Mouse (Mus musculus) hindbrain, embryonic 14.5 days (tissue): ENCODE results near the gene Pgs1. TPM values are rescaled to one million over a fixed set of nuclear protein-coding genes. Genes with fewer than 3 reads are reported as not detected.

Source experiments
- ATAC-seq: fragments of 200-750 bp; cut with Nextera tagmentation; 2 replicates; pipeline ENCODE4 v1.8.0; 2017; ENCODE audit warnings: moderate number of reproducible peaks, mild to moderate bottlenecking, moderate TSS enrichment, moderate library complexity; ENCODE audit not compliant: low FRiP score
- DNase-seq: peaks from one replicate; pipeline ENCODE4 v3.0.0-alpha.2; 2015; ENCODE audit warnings: low spot score
- H3K27ac ChIP-seq: fragments of 300-500 bp; sonication (generic); 2 replicates; pipeline ENCODE4 v1.5.1; 2014; ENCODE audit warnings: mild to moderate bottlenecking, moderate library complexity
- H3K27me3 ChIP-seq: fragments of 300-500 bp; sonication (generic); 2 replicates; pipeline ENCODE4 v1.6.1; 2014; ENCODE audit warnings: mild to moderate bottlenecking, low read length, mixed read lengths; ENCODE audit not compliant: control insufficient read depth, insufficient read depth
- H3K36me3 ChIP-seq: fragments of 300-500 bp; sonication (generic); replicated peaks from 2 replicates; pipeline ENCODE4 v1.6.1; 2014; ENCODE audit not compliant: control insufficient read depth, insufficient read depth
- H3K4me1 ChIP-seq: fragments of 300-500 bp; sonication (generic); replicated peaks from 2 replicates; pipeline ENCODE4 v1.6.1; 2014; ENCODE audit warnings: antibody characterized with exemption, low read length, mixed read lengths; ENCODE audit not compliant: control insufficient read depth, insufficient read depth
- H3K4me2 ChIP-seq: fragments of 300-500 bp; sonication (generic); replicated peaks from 2 replicates; pipeline ENCODE4 v1.6.1; 2014; ENCODE audit warnings: mild to moderate bottlenecking, moderate library complexity
- H3K4me3 ChIP-seq: fragments of 300-500 bp; sonication (generic); replicated peaks from 2 replicates; pipeline ENCODE4 v1.5.1; 2014; ENCODE audit warnings: mild to moderate bottlenecking, low read length
- H3K9ac ChIP-seq: fragments of 300-500 bp; sonication (generic); 2 replicates; pipeline ENCODE4 v1.6.1; 2014
- H3K9me3 ChIP-seq: fragments of 300-500 bp; sonication (generic); 2 replicates; pipeline ENCODE4 v1.6.1; 2016; ENCODE audit warnings: low read length; ENCODE audit not compliant: control insufficient read depth
- WGBS: fragments of 180-500 bp; shearing (Covaris S2); extraction: QIAGEN DNeasy Blood & Tissue Kit; methylation state at CpG from one replicate; pipeline ENCODE4 v1.1.7; 2014; 5-methylcytosine and 5-hydroxymethylcytosine counted together
- polyA plus RNA-seq: library from polyadenylated mRNA; unstranded; fragments of >200 nt; fragmentation: Nextera tagmentation; extraction: Ambion mirVana; gene quantifications from 2 replicates; pipeline ENCODE4 v1.2.1, GENCODE M21; 2014

The Pgs1 gene
- polyA plus RNA-seq, 1 experiment from 2014 or later, result 48.1 TPM

- WGBS, result 47% methylated on average over 2 of the region's 2 CpGs
- Histone ChIP-seq H3K27me3 (no peaks in the 10 kb centered on the region), H3K27ac (no peak overlapping the region), H3K9ac (no peak overlapping the region), H3K9me3 (no peaks in the 10 kb centered on the region), H3K4me2 (no peak overlapping the region), H3K36me3 (peaks cover 11% of the 10 kb centered on the region; the same call in 1 of the 2 replicates), H3K4me1 (0 out of 2 replicates have a peak, but pooled peaks cover 7% of the 10 kb centered on the region), H3K4me3 (no peak overlapping the region)
- ATAC-seq (no peak), DNase-seq (no peak)
These were observed 9.2 kb downstream of the Pgs1 start for GRCm38 (mm10) chr11:117995255-117995654.

DNA sequence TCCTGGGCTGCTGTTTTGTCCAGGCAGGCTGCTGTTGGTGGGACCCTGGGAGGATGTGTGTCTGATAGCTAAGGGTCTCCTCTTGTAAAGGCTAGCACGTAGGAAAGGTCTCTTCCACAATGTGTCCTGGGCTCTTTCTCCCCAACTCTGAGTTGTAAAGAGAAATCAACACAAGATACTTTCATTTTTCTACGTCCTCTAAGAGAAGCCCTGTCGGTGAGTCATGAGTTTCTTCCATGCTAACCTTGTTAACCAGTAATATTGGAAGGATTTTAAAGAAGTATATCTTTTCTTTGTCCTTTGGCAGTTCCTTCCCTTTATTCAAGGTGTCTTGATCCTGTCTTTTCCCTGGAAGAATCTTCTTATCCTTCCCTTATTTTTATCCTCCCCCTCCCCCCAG, 9.6 kb downstream of the Pgs1 start:
- Histone ChIP-seq H3K9ac (no peak overlapping the region), H3K36me3 (peaks cover 14% of the 10 kb centered on the region), H3K27me3 (no peaks in the 10 kb centered on the region), H3K27ac (no peak overlapping the region), H3K4me3 (no peak overlapping the region), H3K4me2 (no peak overlapping the region), H3K9me3 (no peaks in the 10 kb centered on the region), H3K4me1 (0 out of 2 replicates have a peak, but pooled peaks cover 7% of the 10 kb centered on the region)
- DNase-seq (no peak), ATAC-seq (no peak)
- 60% methylated on average over 3 of the region's 3 CpGs for WGBS

DNA sequence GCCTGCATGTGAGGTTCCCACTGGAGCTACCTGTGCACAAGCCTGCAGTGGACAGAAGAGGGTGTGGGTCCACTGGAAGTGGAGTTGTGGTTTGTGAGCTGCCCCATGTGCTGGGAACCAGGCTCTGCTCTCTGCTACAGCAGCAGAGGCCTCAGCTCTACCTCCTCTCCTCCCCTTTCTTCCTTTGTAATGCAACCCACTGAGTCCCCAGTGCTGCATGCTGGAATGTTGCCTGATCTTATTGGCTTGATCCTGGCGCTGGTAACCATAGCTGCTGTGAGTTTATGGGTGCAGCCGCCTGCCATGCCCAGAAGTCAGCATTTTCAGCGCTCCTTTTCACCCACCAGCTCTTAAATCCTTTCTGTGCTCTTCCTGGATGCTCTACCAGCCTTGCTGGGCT, 10.0 kb downstream of the Pgs1 start:
- H3K27ac ChIP-seq, result no peak overlapping the region
- DNase-seq, result no peak

DNA sequence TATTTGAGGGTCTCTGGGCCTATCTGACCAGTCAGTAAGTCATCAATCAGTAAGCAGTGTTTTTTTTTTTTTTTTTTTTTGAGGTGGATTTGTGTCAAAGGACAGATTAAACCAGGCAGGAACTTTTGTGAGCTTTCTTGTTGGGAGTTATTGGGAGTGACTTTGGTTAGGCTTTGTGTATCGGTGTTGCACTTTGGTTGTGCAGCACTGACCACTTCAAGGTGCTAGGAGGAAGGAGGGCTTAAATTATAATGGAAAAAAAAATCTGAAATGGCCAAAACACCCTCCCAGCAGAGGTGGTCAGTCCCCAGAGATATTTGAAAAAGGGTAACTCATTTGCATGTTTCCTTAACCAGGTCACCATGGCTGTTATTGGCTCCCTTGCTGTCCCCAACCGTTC, 11.0 kb downstream of the Pgs1 start:
- no peak for DNase-seq
- 94% methylated on average over 2 of the region's 2 CpGs for WGBS
- ATAC-seq, result no peak

More for the DNA sequence above, 10.0 kb downstream of the Pgs1 start:
- WGBS, result 17% methylated on average over 3 of the region's 3 CpGs
- Histone ChIP-seq H3K27me3 (no peaks in the 10 kb centered on the region), H3K36me3 (peaks cover 18% of the 10 kb centered on the region), H3K4me2 (no peak overlapping the region), H3K4me1 (0 out of 2 replicates have a peak, but pooled peaks cover 7% of the 10 kb centered on the region), H3K9ac (no peak overlapping the region), H3K4me3 (no peak overlapping the region), H3K9me3 (no peaks in the 10 kb centered on the region)
- ATAC-seq, result no peak

GRCm38 (mm10) chr11:117998356-117998755, 12.3 kb downstream of the Pgs1 start:
- WGBS, result 99% methylated on average over 4 of the region's 4 CpGs
- H3K9ac ChIP-seq, result no peak overlapping the region
- ATAC-seq (no peak), DNase-seq (no peak)
- H3K27me3 ChIP-seq, result no peaks in the 10 kb centered on the region
- H3K4me1 ChIP-seq, result 0 out of 2 replicates have a peak, but pooled peaks cover 7% of the 10 kb centered on the region
- no peak overlapping the region for H3K27ac ChIP-seq
- H3K4me3 ChIP-seq, result no peak overlapping the region
- H3K9me3 ChIP-seq, result no peaks in the 10 kb centered on the region
- peaks cover 40% of the 10 kb centered on the region for H3K36me3 ChIP-seq
- no peak overlapping the region for H3K4me2 ChIP-seq

More for the DNA sequence above, 11.0 kb downstream of the Pgs1 start:
- Histone ChIP-seq H3K4me3 (no peak overlapping the region), H3K9ac (no peak overlapping the region), H3K4me2 (no peak overlapping the region), H3K4me1 (0 out of 2 replicates have a peak, but pooled peaks cover 7% of the 10 kb centered on the region), H3K9me3 (no peaks in the 10 kb centered on the region), H3K27me3 (no peaks in the 10 kb centered on the region), H3K36me3 (peaks cover 28% of the 10 kb centered on the region), H3K27ac (no peak overlapping the region)

- WGBS, result 92% methylated on average over 6 of the region's 6 CpGs
- H3K27ac ChIP-seq, result no peak overlapping the region
- 0 out of 2 replicates have a peak, but pooled peaks cover 7% of the 10 kb centered on the region for H3K4me1 ChIP-seq
- no peak overlapping the region for H3K9ac ChIP-seq
- peaks cover 50% of the 10 kb centered on the region for H3K36me3 ChIP-seq
- H3K27me3 ChIP-seq, result no peaks in the 10 kb centered on the region
- no peak overlapping the region for H3K4me2 ChIP-seq
- ATAC-seq (no peak), DNase-seq (no peak)
- H3K9me3 ChIP-seq, result no peaks in the 10 kb centered on the region
- H3K4me3 ChIP-seq, result no peak overlapping the region
These were observed 13.3 kb downstream of the Pgs1 start for GRCm38 (mm10) chr11:117999260-117999934.

- 0 out of 2 replicates have a peak, but pooled peaks cover 1% of the 10 kb centered on the region for H3K4me1 ChIP-seq
- ATAC-seq, result no peak
- no peak overlapping the region for H3K27ac ChIP-seq
- 81% methylated on average over 1 of the region's 1 CpGs for WGBS
- H3K27me3 ChIP-seq, result no peaks in the 10 kb centered on the region
- H3K9ac ChIP-seq, result no peak overlapping the region
- H3K4me2 ChIP-seq, result no peak overlapping the region
- H3K36me3 ChIP-seq, result peaks cover 57% of the 10 kb centered on the region
- H3K4me3 ChIP-seq, result no peak overlapping the region
- H3K9me3 ChIP-seq, result no peaks in the 10 kb centered on the region
- DNase-seq, result no peak
These were observed 14.0 kb downstream of the Pgs1 start for GRCm38 (mm10) chr11:118000083-118000482.

- WGBS, result 95% methylated on average over 7 of the region's 7 CpGs
- no peaks in the 10 kb centered on the region for H3K9me3 ChIP-seq
These were observed 14.6 kb downstream of the Pgs1 start for GRCm38 (mm10) chr11:118000565-118001215.

GRCm38 (mm10) chr11:118003176-118003575, 17.1 kb downstream of the Pgs1 start:
- no peaks in the 10 kb centered on the region for H3K4me1 ChIP-seq
- no peak for ATAC-seq

More at GRCm38 (mm10) chr11:118000565-118001215, 14.6 kb downstream of the Pgs1 start:
- H3K36me3 ChIP-seq, result peaks cover 63% of the 10 kb centered on the region
- no peaks in the 10 kb centered on the region for H3K4me1 ChIP-seq
- ATAC-seq (no peak), DNase-seq (no peak)
- H3K4me3 ChIP-seq, result no peak overlapping the region
- H3K27ac ChIP-seq, result no peak overlapping the region
- no peak overlapping the region for H3K4me2 ChIP-seq
- H3K27me3 ChIP-seq, result no peaks in the 10 kb centered on the region
- no peak overlapping the region for H3K9ac ChIP-seq

More at GRCm38 (mm10) chr11:118003176-118003575, 17.1 kb downstream of the Pgs1 start:
- 96% methylated on average over 14 of the region's 14 CpGs for WGBS
- Histone ChIP-seq H3K36me3 (peaks cover 82% of the 10 kb centered on the region), H3K9me3 (no peaks in the 10 kb centered on the region), H3K4me3 (no peak overlapping the region), H3K27me3 (no peaks in the 10 kb centered on the region), H3K4me2 (no peak overlapping the region), H3K9ac (no peak overlapping the region), H3K27ac (no peak overlapping the region)
- DNase-seq, result no peak
